In the genomic region with DNA sequence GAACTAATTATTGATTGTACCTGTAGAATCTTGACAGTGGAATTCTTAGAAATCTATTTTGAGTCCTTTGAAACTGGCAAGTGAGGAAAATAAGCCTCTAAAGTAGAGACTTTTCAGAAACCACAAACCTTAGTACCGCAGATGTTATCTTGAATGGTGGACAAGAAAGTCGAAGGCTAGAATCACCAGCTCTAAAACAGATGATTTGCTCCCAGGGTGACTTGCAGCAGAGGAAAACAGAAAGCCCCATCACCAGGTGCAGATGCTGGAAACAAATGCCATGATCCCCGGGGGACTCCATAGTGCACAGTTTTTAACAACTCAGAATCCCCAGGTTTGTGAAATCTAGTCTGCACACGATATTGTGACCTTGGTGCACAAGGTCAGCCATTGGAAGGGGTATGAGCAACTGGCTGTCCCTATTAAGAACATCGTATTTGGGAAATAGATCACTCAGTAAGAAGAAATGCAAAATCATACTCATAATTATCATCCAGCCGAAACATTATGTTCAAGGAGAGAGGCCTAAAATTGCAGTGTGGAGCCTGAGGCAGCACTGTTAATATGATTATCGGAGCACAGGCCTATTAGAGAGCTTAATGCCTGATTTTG, we compare ENCODE assay signal across 1 mouse cellular context.
TF ChIP-seq lines count a peak whose summit lies in the region.

No protein-coding gene starts in this region.

TF ChIP-seq in CH12.LX, 34 proteins besides CTCF, POLR2A, EP300 and RAD21 (continued from another document):
- TF ChIP-seq MXI1 (IDR thresholded peaks at IDR 0.05; ENCODE audit: low read depth, low read length) = peak; percentile 41; the same call in 1 of the 2 replicates
- no peak for TF ChIP-seq JUND (conservative IDR thresholded peaks at IDR 0.05; ENCODE audit: low read depth, low read length)
- no peak for TF ChIP-seq POLR2AphosphoS2 (IDR thresholded peaks at IDR 0.05; ENCODE audit: low read depth, low read length)
- no peak; the same call in 1 of the 2 replicates for TF ChIP-seq SMC3 (IDR thresholded peaks at IDR 0.05; ENCODE audit: low read depth, low read length)
- TF ChIP-seq SIN3A (IDR thresholded peaks at IDR 0.05; ENCODE audit: low read length) = peak; percentile 75
- TF ChIP-seq E2F4 (IDR thresholded peaks at IDR 0.05; ENCODE audit: insufficient replicate concordance, low read depth, low read length) = no peak
- no peak for TF ChIP-seq USF1 (IDR thresholded peaks at IDR 0.05; ENCODE audit: low read depth, low read length)
- TF ChIP-seq GABPA (IDR thresholded peaks at IDR 0.05; ENCODE audit: insufficient replicate concordance, low read depth, low read length) = no peak
- TF ChIP-seq NRF1 (IDR thresholded peaks at IDR 0.05; ENCODE audit: low read depth, low read length) = no peak
